Mouse (Mus musculus) olfactory bulb, adult 2 months (tissue): ENCODE data around the gene Ksr1.

Experiments used
- CTCF ChIP-seq: fragments of 200-500 bp; IDR thresholded peaks from 2 replicates; pipeline ENCODE4 v1.5.1; 2012; ENCODE audit warnings: low read depth, mild to moderate bottlenecking, low read length, moderate library complexity; ENCODE audit not compliant: insufficient read depth
- POLR2A ChIP-seq: fragments of 200-500 bp; IDR thresholded peaks from 2 replicates; pipeline ENCODE4 v1.6.1; 2012; ENCODE audit warnings: mild to moderate bottlenecking, low read depth, low read length, moderate library complexity; ENCODE audit not compliant: insufficient read depth

DNA sequence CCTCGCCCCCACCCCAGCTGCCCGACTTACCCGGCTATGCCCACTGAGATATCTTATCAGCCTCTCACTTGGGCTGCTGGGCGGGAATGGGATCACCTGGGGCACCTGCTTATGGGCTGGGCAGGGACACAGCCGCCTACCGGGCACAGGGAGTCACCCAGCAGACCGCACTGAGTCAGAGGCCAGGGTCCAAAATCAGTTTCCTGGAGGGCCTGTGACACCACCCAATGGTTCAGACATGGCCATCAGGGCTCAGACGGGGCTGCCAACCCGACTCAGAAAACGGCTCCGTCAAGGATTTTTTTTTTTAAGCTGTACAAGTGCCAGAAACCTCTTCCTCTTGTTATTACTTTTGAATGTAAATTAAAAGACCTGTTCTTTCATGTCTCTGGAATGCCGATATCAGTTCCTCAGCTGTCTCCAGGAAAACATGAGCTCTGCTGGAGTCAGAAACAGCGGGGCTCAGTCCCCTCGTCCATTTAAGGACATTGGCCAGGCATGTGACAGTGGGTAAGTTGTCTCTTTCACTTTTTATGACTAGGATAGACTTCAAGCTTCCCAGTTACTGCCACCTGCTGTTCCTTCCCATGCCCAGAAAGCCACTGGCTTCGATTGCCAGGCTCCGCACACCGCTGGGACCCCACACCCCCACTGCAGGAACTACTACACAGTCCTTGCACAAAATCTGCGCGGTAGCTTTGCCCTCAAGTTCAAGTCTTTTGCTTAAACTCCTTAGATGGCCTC, 33.5 kb downstream of the Ksr1 start:
- no peak for TF ChIP-seq POLR2A
- no peak for TF ChIP-seq CTCF
